ENCODE assay signal across 21 mouse cellular contexts in genomic region chr19:47857957-47858942, GRCm38 (mm10). TPM values are rescaled to one million over a fixed set of nuclear protein-coding genes. Genes with fewer than 3 reads are reported as not detected.
DNase-seq lines count a peak whose midpoint lies in the region; ATAC-seq and TF ChIP-seq lines count a peak whose summit lies in the region.
"Had no signal": no experiment of that assay in that cellular context is flagged by ENCODE, and none has a peak within 500 bp of the region (broad histone marks: within the 10 kb centered on the region; RNA-seq: fewer than 3 reads in every experiment).

No protein-coding gene starts in this region.

- H3K27me3 ChIP-seq in CH12.LX (replicated peaks), result peaks cover 2% of the 10 kb centered on the region
- no peaks in the 10 kb centered on the region for H3K27me3 ChIP-seq in lung, embryonic 16.5 days (ENCODE audit: control insufficient read depth, insufficient read depth, low read depth, low read length)
- H3K27me3 ChIP-seq: embryonic facial prominence, embryonic 13.5 days; forebrain, embryonic 15.5 days had no signal

- no peak overlapping the region; the same call in 1 of the 2 replicates for H3K9ac ChIP-seq in CH12.LX (ENCODE audit: insufficient read depth, low read depth)
- H3K9ac ChIP-seq in lung, embryonic 16.5 days (ENCODE audit: low read length), result no peak overlapping the region
- H3K9ac ChIP-seq: embryonic facial prominence, embryonic 13.5 days; forebrain, embryonic 15.5 days; liver, embryonic 14.5 days; midbrain, embryonic 12.5 days had no signal

- TF ChIP-seq RAD21 in CH12.LX (IDR thresholded peaks at IDR 0.05; ENCODE audit: low read depth, low read length), result no peak

- peak; percentile 55; the same call in 1 of the 2 replicates for ATAC-seq in lung, embryonic 16.5 days (ENCODE audit: low read depth)
- ATAC-seq in erythroblast, adult 5-6 weeks (replicated peaks; ENCODE audit: low FRiP score, poor library complexity, severe bottlenecking), result no peak
- ATAC-seq: forebrain, embryonic 15.5 days; hindbrain, postnatal 0 days; intestine, embryonic 16.5 days had no signal

- peak; percentile 27; the same call in 1 of the 2 replicates for TF ChIP-seq EP300 in CH12.LX (IDR thresholded peaks at IDR 0.05; ENCODE audit: low read length)

- peaks cover 27 to 53% of the 10 kb centered on the region in 2 experiments for H3K36me3 ChIP-seq in CH12.LX (replicated peaks in 1 of 2; ENCODE audit: control insufficient read depth in 1 of 2, insufficient read depth in 1 of 2, low read length in 1 of 2)
- H3K36me3 ChIP-seq in lung, embryonic 16.5 days (ENCODE audit: control insufficient read depth, insufficient read depth, low read length), result no peaks in the 10 kb centered on the region
- H3K36me3 ChIP-seq: midbrain, embryonic 12.5 days had no signal

- H3K79me2 ChIP-seq in CH12.LX (replicated peaks; ENCODE audit: control insufficient read depth, extremely low read depth, insufficient read depth, poor library complexity, severe bottlenecking), result no peaks in the 10 kb centered on the region

- H3K4me1 ChIP-seq in CH12.LX (ENCODE audit: control insufficient read depth in 1 of 2, insufficient read depth in 2 of 2), result peaks cover 21 to 50% of the 10 kb centered on the region in 2 experiments
- peaks cover 12% of the 10 kb centered on the region for H3K4me1 ChIP-seq in lung, embryonic 16.5 days (replicated peaks; ENCODE audit: control insufficient read depth, insufficient read depth, low read length)

- no peak for TF ChIP-seq POLR2A in CH12.LX (IDR thresholded peaks at IDR 0.05; ENCODE audit: low read depth, low read length)

- peak; percentile 80 for DNase-seq in CH12.LX (ENCODE audit: extremely low read depth)
- peak; percentile 77 for DNase-seq in Muller cell, postnatal 12 days (ENCODE audit: inconsistent ontology term)
- DNase-seq in lung, postnatal 4 days, result peak; percentile 68 to 83
- no peak for DNase-seq in adrenal gland, adult 2 months
- no peak for DNase-seq in cerebellum, adult 9-10 months
- DNase-seq: cerebellum, adult 11 months; right cerebral cortex, postnatal 14 days; spleen, adult 18-20 months; thymus, postnatal 25 days had no signal

- peak overlapping the region in 1 of 3 experiments; percentile 21 for H3K4me3 ChIP-seq in CH12.LX (replicated peaks in 1 of 3; ENCODE audit: low read depth in 2 of 3, low read length in 2 of 3, poor library complexity in 1 of 3)
- H3K4me3 ChIP-seq in lung, embryonic 16.5 days (ENCODE audit: low read length), result no peak overlapping the region
- H3K4me3 ChIP-seq: embryonic facial prominence, embryonic 13.5 days; forebrain, embryonic 15.5 days; left cerebral cortex, adult 2 months; midbrain, embryonic 12.5 days had no signal

- H3K9me3 ChIP-seq in CH12.LX (replicated peaks; ENCODE audit: low read length), result no peaks in the 10 kb centered on the region
- H3K9me3 ChIP-seq in lung, embryonic 16.5 days (ENCODE audit: control insufficient read depth, low read length), result no peaks in the 10 kb centered on the region
- H3K9me3 ChIP-seq: embryonic facial prominence, embryonic 13.5 days; forebrain, embryonic 15.5 days; midbrain, embryonic 12.5 days had no signal

- in situ Hi-C loops in CH12.LX (cut with MboI; ENCODE audit: low pct_ligation_motif_present, low pct_unique_long_range_greater_than_20kb, low sequenced_read_pairs), result loop anchor here (25.0 kb wide), 1 partner anchor 496 kb away; no protein-coding TSS in a partner anchor

- peak overlapping the region; percentile 85 for H3K27ac ChIP-seq in CH12.LX (ENCODE audit: insufficient read depth, low read depth)
- no peak overlapping the region for H3K27ac ChIP-seq in lung, embryonic 16.5 days (ENCODE audit: low read length)
- H3K27ac ChIP-seq: embryonic facial prominence, embryonic 13.5 days; forebrain, embryonic 15.5 days; hindbrain, postnatal 0 days; left cerebral cortex, adult 2 months; liver, embryonic 14.5 days; midbrain, embryonic 12.5 days had no signal

- dilution Hi-C loops in CH12.LX (cut with MboI; ENCODE audit: extremely low pct_ligation_motif_present, extremely low pct_unique_long_range_greater_than_20kb, low sequenced_read_pairs), result no loop called here

- TF ChIP-seq CTCF in CH12.LX (conservative IDR thresholded peaks at IDR 0.05 in 1 of 2, IDR thresholded peaks at IDR 0.05 in 1 of 2; ENCODE audit: low read depth in 2 of 2, low read length in 2 of 2), result no peak

- peak overlapping the region; percentile 51 for H3K4me2 ChIP-seq in CH12.LX (ENCODE audit: insufficient read depth, low read depth, poor library complexity, severe bottlenecking)
- H3K4me2 ChIP-seq in lung, embryonic 16.5 days (ENCODE audit: low read depth, low read length), result no peak overlapping the region
- H3K4me2 ChIP-seq: embryonic facial prominence, embryonic 13.5 days; forebrain, embryonic 15.5 days; heart, embryonic 11.5 days; midbrain, embryonic 12.5 days had no signal

- WGBS in lung, embryonic 16.5 days, result 67% methylated on average over 18 of the region's 18 CpGs

TF ChIP-seq in CH12.LX, 34 proteins besides CTCF, POLR2A, EP300 and RAD21:
- TF ChIP-seq NRF1 (IDR thresholded peaks at IDR 0.05; ENCODE audit: low read depth, low read length) (no peak), KAT2A (IDR thresholded peaks at IDR 0.05; ENCODE audit: insufficient replicate concordance, low read length) (0 out of 2 replicates have a peak, but pooled peaks have one; percentile 35), TBP (conservative IDR thresholded peaks at IDR 0.05; ENCODE audit: low read depth, low read length) (0 out of 2 replicates have a peak, but pooled peaks have one; percentile 17), SMC3 (IDR thresholded peaks at IDR 0.05; ENCODE audit: low read depth, low read length) (no peak), MEF2A (IDR thresholded peaks at IDR 0.05; ENCODE audit: borderline replicate concordance, low read depth, low read length) (peak; percentile 42; the same call in 1 of the 2 replicates), POLR2AphosphoS2 (IDR thresholded peaks at IDR 0.05; ENCODE audit: low read depth, low read length) (no peak), NELFE (IDR thresholded peaks at IDR 0.05; ENCODE audit: low read depth, low read length) (no peak), BHLHE40 (IDR thresholded peaks at IDR 0.05; ENCODE audit: low read depth, low read length) (0 out of 2 replicates have a peak, but pooled peaks have one; percentile 17), RCOR1 (conservative IDR thresholded peaks at IDR 0.05; ENCODE audit: low read depth, low read length) (no peak), MXI1 (IDR thresholded peaks at IDR 0.05; ENCODE audit: low read depth, low read length) (0 out of 2 replicates have a peak, but pooled peaks have one; percentile 53), ZKSCAN1 (IDR thresholded peaks at IDR 0.05; ENCODE audit: borderline replicate concordance, low read depth, low read length) (no peak), USF1 (IDR thresholded peaks at IDR 0.05; ENCODE audit: low read depth, low read length) (no peak), SIN3A (IDR thresholded peaks at IDR 0.05; ENCODE audit: low read length) (no peak), IRF4 (IDR thresholded peaks at IDR 0.05; ENCODE audit: low read depth, low read length) (peak; percentile 44; the same call in 1 of the 2 replicates)

RNA-seq across cellular contexts. Expression of gene Gsto1, which starts 3.5 kb away (rescaled TPM):
- total RNA-seq in CH12.LX (2012; rRNA removed), result 80.0 and 86.5 TPM in 2 replicates
- 106 and 111 TPM in 2 replicates for total RNA-seq in CH12.LX (2014; rRNA removed)
- polyA plus RNA-seq in CH12.LX (2012; ENCODE audit: insufficient read length, low read depth), result 111 and 113 TPM in 2 replicates
- polyA plus RNA-seq in lung, embryonic 16.5 days (2015; fragmentation: Nextera tagmentation; extraction: Ambion mirVana), result 93.9 and 105 TPM in 2 replicates
- 63.7 and 66.9 TPM in 2 replicates for total RNA-seq in erythroblast, adult 5-6 weeks (2015; ENCODE audit: low replicate concordance)
- total RNA-seq in erythroblast, adult 5-6 weeks (2017; ENCODE audit: low replicate concordance), result 18.0 and 37.7 TPM in 2 replicates
- 100 to 1,000 TPM; 111 to 151 TPM for total RNA-seq in adrenal gland, adult 2 months (2021)
- polyA plus RNA-seq in adrenal gland, adult 2 months (2012; rRNA removed), result 64.5 and 72.3 TPM in 2 replicates

RNA-seq across cellular contexts. Expression of gene Gsto2, which starts 7.1 kb away (rescaled TPM):
- 0.38 and 1.4 TPM in 2 replicates for total RNA-seq in CH12.LX (2012; rRNA removed)
- total RNA-seq in CH12.LX (2014; rRNA removed), result 0.86 and 1.3 TPM in 2 replicates
- 0.49 and 0.76 TPM in 2 replicates for polyA plus RNA-seq in CH12.LX (2012; ENCODE audit: insufficient read length, low read depth)
- polyA plus RNA-seq in lung, embryonic 16.5 days (2015; fragmentation: Nextera tagmentation; extraction: Ambion mirVana), result 1.2 and 1.3 TPM in 2 replicates
- not detected in 2 replicates for total RNA-seq in erythroblast, adult 5-6 weeks (2015; ENCODE audit: low replicate concordance)
- not detected in 2 replicates for total RNA-seq in erythroblast, adult 5-6 weeks (2017; ENCODE audit: low replicate concordance)
- total RNA-seq in adrenal gland, adult 2 months (2021), result 1 to 10 TPM; 2.1 to 3.2 TPM
- polyA plus RNA-seq in adrenal gland, adult 2 months (2012; rRNA removed), result 0.37 and 0.61 TPM in 2 replicates
- total RNA-seq: hematopoietic stem cell, adult 5-6 weeks; monocyte, adult 5-6 weeks had no signal

Comparison
In these comparisons a context has a peak if more than half of its experiments do, and no peak if none do; other contexts are left out.
1. DNase-seq: peak in CH12.LX (single experiment), Muller cell, postnatal 12 days (single experiment) and lung, postnatal 4 days (2 of 2); none in adrenal gland, adult 2 months (single experiment) and cerebellum, adult 9-10 months (single experiment).